Mouse (Mus musculus) intestine, embryonic 14.5 days (tissue): ENCODE data around the gene Naa20. TPM values are rescaled to one million over a fixed set of nuclear protein-coding genes. Genes with fewer than 3 reads are reported as not detected.

Experiments used
- ATAC-seq: fragments of 200-750 bp; cut with Nextera tagmentation; replicated peaks from 2 replicates; pipeline ENCODE4 v1.8.0; 2017; ENCODE audit warnings: low read depth, moderate number of reproducible peaks, moderate TSS enrichment, moderate library complexity; ENCODE audit not compliant: low FRiP score, low TSS enrichment
- DNase-seq: peaks from one replicate; pipeline ENCODE4 v3.0.0-alpha.2; 2018; ENCODE audit warnings: low spot score
- H3K27ac ChIP-seq: fragments of 300-500 bp; sonication (generic); 2 replicates; pipeline ENCODE4 v1.5.1; 2014; ENCODE audit warnings: low read depth, mild to moderate bottlenecking, control low read depth
- H3K27me3 ChIP-seq: fragments of 300-500 bp; sonication (generic); replicated peaks from 2 replicates; pipeline ENCODE4 v1.6.1; 2014; ENCODE audit warnings: low read length, control low read depth; ENCODE audit not compliant: control insufficient read depth, insufficient read depth
- H3K36me3 ChIP-seq: fragments of 300-500 bp; sonication (generic); 2 replicates; pipeline ENCODE4 v1.6.1; 2014; ENCODE audit warnings: low read length, control low read depth; ENCODE audit not compliant: control insufficient read depth, insufficient read depth
- H3K4me1 ChIP-seq: fragments of 300-500 bp; sonication (generic); replicated peaks from 2 replicates; pipeline ENCODE4 v1.6.1; 2014; ENCODE audit warnings: low read length, control low read depth, mixed read lengths; ENCODE audit not compliant: control insufficient read depth, insufficient read depth
- H3K4me2 ChIP-seq: fragments of 300-500 bp; sonication (generic); 2 replicates; pipeline ENCODE4 v1.6.1; 2014; ENCODE audit warnings: low read length
- H3K4me3 ChIP-seq: fragments of 300-500 bp; sonication (generic); 2 replicates; pipeline ENCODE4 v1.5.1; 2014; ENCODE audit warnings: low read depth, low read length, control low read depth, mixed read lengths
- H3K9ac ChIP-seq: fragments of 300-500 bp; sonication (generic); 2 replicates; pipeline ENCODE4 v1.6.1; 2014; ENCODE audit warnings: mild to moderate bottlenecking, low read length
- H3K9me3 ChIP-seq: fragments of 300-500 bp; sonication (generic); 2 replicates; pipeline ENCODE4 v1.6.1; 2016; ENCODE audit warnings: low read length, control low read depth; ENCODE audit not compliant: control insufficient read depth
- WGBS: fragments of 180-500 bp; shearing (Covaris S2); extraction: QIAGEN DNeasy Blood & Tissue Kit; methylation state at CpG from one replicate; pipeline ENCODE4 v1.1.7; 2014; 5-methylcytosine and 5-hydroxymethylcytosine counted together
- microRNA-seq: library from miRNA; unstranded; fragments of <30 nt; microRNA quantifications from one replicate; pipeline ENCODE4, GENCODE M21; 2016
- polyA plus RNA-seq: library from polyadenylated mRNA; unstranded; fragments of >200 nt; fragmentation: Nextera tagmentation; extraction: Ambion mirVana; gene quantifications from 2 replicates; pipeline ENCODE4 v1.2.1, GENCODE M21; 2014

The Naa20 gene
- polyA plus RNA-seq, 1 experiment from 2014 or later: 171 TPM

GRCm38 (mm10) chr2:145952726-145953125 is 50.8 kb downstream of the Naa20 start:
- 51% methylated on average over 5 of the region's 5 CpGs for WGBS
- Histone ChIP-seq H3K4me2 (no peak overlapping the region), H3K27me3 (no peaks in the 10 kb centered on the region), H3K9me3 (no peaks in the 10 kb centered on the region), H3K9ac (no peak overlapping the region), H3K4me3 (no peak overlapping the region), H3K4me1 (no peaks in the 10 kb centered on the region), H3K36me3 (no peaks in the 10 kb centered on the region), H3K27ac (no peak overlapping the region)
- DNase-seq (no peak), ATAC-seq (no peak)

DNA sequence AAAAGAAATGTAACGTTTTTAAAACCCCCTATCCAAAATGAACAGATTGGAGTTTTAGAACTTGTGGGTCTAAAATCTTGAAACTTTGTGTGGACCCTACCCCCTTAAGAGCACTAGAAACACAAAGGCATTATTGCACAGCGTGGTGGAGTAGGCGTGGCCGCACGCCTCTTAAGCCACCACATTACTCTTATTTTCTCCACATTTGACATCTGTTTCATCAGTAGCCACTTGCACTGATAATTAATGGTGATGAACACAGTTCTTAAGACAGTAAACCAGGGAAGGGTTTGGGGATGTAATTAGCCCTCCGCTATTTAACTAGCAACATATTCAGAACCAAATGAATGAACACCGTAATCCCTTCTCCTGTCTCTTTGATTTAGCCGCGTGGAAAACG is 53.9 kb downstream of the Naa20 start:
- DNase-seq (no peak), ATAC-seq (no peak)
- H3K4me2 ChIP-seq: no peak overlapping the region
- no peak overlapping the region for H3K27ac ChIP-seq
- no peaks in the 10 kb centered on the region for H3K4me1 ChIP-seq
- H3K36me3 ChIP-seq: no peaks in the 10 kb centered on the region
- H3K9ac ChIP-seq: no peak overlapping the region
- H3K9me3 ChIP-seq: no peaks in the 10 kb centered on the region
- WGBS: 81% methylated on average over 10 of the region's 10 CpGs
- no peaks in the 10 kb centered on the region for H3K27me3 ChIP-seq
- no peak overlapping the region for H3K4me3 ChIP-seq

DNA sequence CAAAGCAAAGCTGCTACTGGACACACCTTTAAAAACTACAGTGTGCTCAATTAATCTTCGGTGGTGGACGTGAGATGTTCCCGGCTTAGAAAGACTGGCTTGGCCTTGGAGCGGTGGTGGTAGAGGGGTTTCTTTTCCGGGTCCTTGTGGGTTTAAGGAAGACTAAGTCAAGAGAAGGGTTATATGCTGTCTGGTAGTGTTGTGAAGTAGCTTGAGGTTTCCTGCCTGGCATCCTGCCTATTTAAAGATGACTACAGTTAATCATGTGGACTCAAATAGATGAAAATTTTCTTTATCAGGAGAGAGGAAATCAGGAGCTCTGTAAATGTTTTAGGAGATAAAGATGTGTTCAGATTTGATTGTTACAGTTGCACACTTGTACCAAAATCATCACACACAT is 54.4 kb downstream of the Naa20 start:
- Histone ChIP-seq H3K27me3 (no peaks in the 10 kb centered on the region), H3K9me3 (no peaks in the 10 kb centered on the region), H3K36me3 (no peaks in the 10 kb centered on the region), H3K4me1 (no peaks in the 10 kb centered on the region), H3K4me3 (no peak overlapping the region), H3K4me2 (no peak overlapping the region), H3K27ac (no peak overlapping the region), H3K9ac (no peak overlapping the region)
- WGBS: 78% methylated on average over 5 of the region's 5 CpGs
- ATAC-seq (no peak), DNase-seq (no peak)

DNA sequence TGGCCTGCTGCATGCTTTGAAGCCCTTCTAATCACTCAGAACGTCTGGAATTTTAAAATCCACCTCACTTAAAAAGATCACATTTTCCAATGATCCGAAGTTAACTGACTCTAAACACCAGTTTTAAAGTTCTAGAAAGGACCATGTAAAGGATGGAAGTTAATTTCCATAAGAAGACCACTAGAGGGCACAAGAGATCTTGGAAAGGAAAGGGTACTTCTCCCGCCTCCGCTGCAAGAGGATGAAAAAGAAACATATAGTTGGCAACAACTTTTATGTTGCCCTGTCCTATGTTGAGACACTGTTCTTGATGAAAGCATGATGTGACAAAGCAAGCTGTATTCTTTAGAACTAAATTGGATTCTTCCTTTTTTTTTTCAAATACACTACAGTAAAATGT is 55.6 kb downstream of the Naa20 start:
- no peak overlapping the region for H3K9ac ChIP-seq
- no peaks in the 10 kb centered on the region for H3K9me3 ChIP-seq
- H3K27ac ChIP-seq: no peak overlapping the region
- WGBS: 12% methylated on average over 4 of the region's 4 CpGs
- no peak overlapping the region for H3K4me2 ChIP-seq
- no peaks in the 10 kb centered on the region for H3K4me1 ChIP-seq
- ATAC-seq (0 out of 2 replicates have a peak, but pooled peaks have one; percentile 43), DNase-seq (no peak)
- H3K36me3 ChIP-seq: no peaks in the 10 kb centered on the region
- no peaks in the 10 kb centered on the region for H3K27me3 ChIP-seq
- no peak overlapping the region for H3K4me3 ChIP-seq

DNA sequence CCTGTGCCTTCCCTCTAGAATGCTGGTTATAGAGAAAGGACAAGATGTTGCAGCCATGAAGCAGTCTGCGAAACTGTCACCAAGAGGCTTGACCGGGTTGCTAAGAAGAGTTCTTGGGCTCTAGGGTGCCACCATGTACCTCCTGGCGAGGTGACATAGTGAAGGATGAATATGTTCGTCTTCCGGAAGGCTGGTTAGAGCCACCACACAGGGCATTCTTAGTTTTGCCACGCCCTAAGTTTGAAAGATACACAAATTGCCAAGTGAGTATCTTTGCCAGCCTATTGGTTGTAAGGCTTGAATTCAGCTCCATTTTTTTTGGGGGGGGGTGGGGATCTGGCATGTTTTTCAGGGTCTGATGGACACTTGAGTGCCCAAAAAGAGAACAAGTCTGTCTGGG is 56.2 kb downstream of the Naa20 start:
- Histone ChIP-seq H3K9me3 (no peaks in the 10 kb centered on the region), H3K27me3 (no peaks in the 10 kb centered on the region), H3K9ac (no peak overlapping the region), H3K4me2 (no peak overlapping the region), H3K36me3 (no peaks in the 10 kb centered on the region), H3K4me3 (no peak overlapping the region), H3K4me1 (no peaks in the 10 kb centered on the region), H3K27ac (no peak overlapping the region)
- no peak for ATAC-seq
- 84% methylated on average over 6 of the region's 6 CpGs for WGBS
- DNase-seq: no peak

- 85% methylated on average over 7 of the region's 7 CpGs for WGBS
Measured at GRCm38 (mm10) chr2:145958551-145958950, 56.7 kb downstream of the Naa20 start.

GRCm38 (mm10) chr2:145961861-145962260 is 60.0 kb downstream of the Naa20 start:
- no peak overlapping the region for H3K4me2 ChIP-seq
- no peaks in the 10 kb centered on the region for H3K4me1 ChIP-seq
- no peaks in the 10 kb centered on the region for H3K9me3 ChIP-seq
- no peak for ATAC-seq
- H3K9ac ChIP-seq: no peak overlapping the region
- WGBS: 82% methylated on average over 5 of the region's 5 CpGs
- no peak overlapping the region for H3K27ac ChIP-seq
- H3K27me3 ChIP-seq: no peaks in the 10 kb centered on the region
- H3K4me3 ChIP-seq: no peak overlapping the region
- no peaks in the 10 kb centered on the region for H3K36me3 ChIP-seq
- no peak for DNase-seq

More at GRCm38 (mm10) chr2:145958551-145958950, 56.7 kb downstream of the Naa20 start:
- Histone ChIP-seq H3K4me2 (no peak overlapping the region), H3K9me3 (no peaks in the 10 kb centered on the region), H3K36me3 (no peaks in the 10 kb centered on the region), H3K4me3 (no peak overlapping the region), H3K9ac (no peak overlapping the region), H3K27me3 (no peaks in the 10 kb centered on the region), H3K27ac (no peak overlapping the region), H3K4me1 (no peaks in the 10 kb centered on the region)
- ATAC-seq: no peak
- DNase-seq: no peak

Small RNAs within 50 kb of the gene (microRNA-seq; reads per million reads assigned to microRNA genes)
- gene Gm25026: not detected

Other genes starting within 250 kb of the Naa20 start
- gene Rin2, start 226.9 kb upstream of the Naa20 start, polyA plus RNA-seq: 25.0 and 31.1 TPM in 2 replicates
- 0.24 and 0.38 TPM in 2 replicates for gene Cfap61, start 32.7 kb downstream of the Naa20 start, polyA plus RNA-seq
- gene Crnkl1, start 32.9 kb downstream of the Naa20 start, polyA plus RNA-seq: 22.8 and 24.3 TPM in 2 replicates